In genomic region chr2:44394956-44395501, GRCm38 (mm10) we compare ENCODE assay signal across 15 mouse cellular contexts.
DNase-seq lines count a peak whose midpoint lies in the region; ATAC-seq and TF ChIP-seq lines count a peak whose summit lies in the region.
"Had no signal": no experiment of that assay in that cellular context is flagged by ENCODE, and none has a peak within 500 bp of the region (broad histone marks: within the 10 kb centered on the region; RNA-seq: fewer than 3 reads in every experiment).

No protein-coding gene starts in this region.

- ATAC-seq in lung, embryonic 14.5 days (ENCODE audit: insufficient read depth) = 0 out of 2 replicates have a peak, but pooled peaks have one; percentile 30
- no peak for ATAC-seq in forebrain, embryonic 15.5 days (replicated peaks)
- peak; percentile 48; the same call in 1 of the 2 replicates for ATAC-seq in midbrain, embryonic 14.5 days (ENCODE audit: low FRiP score, low TSS enrichment)
- no peak for ATAC-seq in cerebellum, adult (ENCODE audit: insufficient number of reproducible peaks, low FRiP score, low TSS enrichment)

- peaks cover 3% of the 10 kb centered on the region; the same call in 1 of the 2 replicates for H3K4me1 ChIP-seq in lung, embryonic 14.5 days (ENCODE audit: insufficient read depth)
- peaks cover 24% of the 10 kb centered on the region for H3K4me1 ChIP-seq in embryonic facial prominence, embryonic 10.5 days
- H3K4me1 ChIP-seq in forebrain, embryonic 15.5 days = peaks cover 18% of the 10 kb centered on the region; the same call in 1 of the 2 replicates
- peaks cover 11% of the 10 kb centered on the region; the same call in 1 of the 2 replicates for H3K4me1 ChIP-seq in midbrain, embryonic 14.5 days (ENCODE audit: control insufficient read depth, insufficient read depth, low read length)
- H3K4me1 ChIP-seq: stomach, embryonic 15.5 days had no signal

- H3K27ac ChIP-seq in lung, embryonic 14.5 days (ENCODE audit: low read depth) = peak overlapping the region; percentile 22; the same call in 1 of the 2 replicates
- H3K27ac ChIP-seq in embryonic facial prominence, embryonic 10.5 days (replicated peaks) = 0 out of 2 replicates have a peak overlapping the region, but pooled peaks have one; percentile 40
- H3K27ac ChIP-seq in forebrain, embryonic 15.5 days (replicated peaks) = peak overlapping the region; percentile 40; the same call in 1 of the 2 replicates
- no peak overlapping the region for H3K27ac ChIP-seq in midbrain, embryonic 14.5 days (replicated peaks; ENCODE audit: low read depth, low read length)
- H3K27ac ChIP-seq: heart, adult 2 months; stomach, embryonic 15.5 days had no signal

- no peaks in the 10 kb centered on the region for H3K36me3 ChIP-seq in lung, embryonic 14.5 days (ENCODE audit: insufficient read depth)
- no peaks in the 10 kb centered on the region for H3K36me3 ChIP-seq in embryonic facial prominence, embryonic 10.5 days (replicated peaks)
- no peaks in the 10 kb centered on the region for H3K36me3 ChIP-seq in forebrain, embryonic 15.5 days
- H3K36me3 ChIP-seq in midbrain, embryonic 14.5 days (ENCODE audit: control insufficient read depth, insufficient read depth, low read length) = no peaks in the 10 kb centered on the region
- H3K36me3 ChIP-seq: stomach, embryonic 15.5 days had no signal

- TF ChIP-seq CTCF in lung, embryonic 14.5 days (IDR thresholded peaks at IDR 0.05; ENCODE audit: low read depth) = no peak

- no peak overlapping the region for H3K4me2 ChIP-seq in lung, embryonic 14.5 days
- no peak overlapping the region for H3K4me2 ChIP-seq in forebrain, embryonic 15.5 days (replicated peaks)
- H3K4me2 ChIP-seq in midbrain, embryonic 14.5 days (ENCODE audit: low read length) = 0 out of 2 replicates have a peak overlapping the region, but pooled peaks have one; percentile 13
- H3K4me2 ChIP-seq: stomach, embryonic 15.5 days had no signal

- no peak overlapping the region for H3K9ac ChIP-seq in lung, embryonic 14.5 days
- no peak overlapping the region for H3K9ac ChIP-seq in forebrain, embryonic 15.5 days (replicated peaks)
- 0 out of 2 replicates have a peak overlapping the region, but pooled peaks have one; percentile 6 for H3K9ac ChIP-seq in midbrain, embryonic 14.5 days (replicated peaks; ENCODE audit: low read length)
- H3K9ac ChIP-seq: stomach, embryonic 15.5 days had no signal

- H3K4me3 ChIP-seq in lung, embryonic 14.5 days (ENCODE audit: low read depth, low read length) = no peak overlapping the region
- no peak overlapping the region for H3K4me3 ChIP-seq in embryonic facial prominence, embryonic 10.5 days
- no peak overlapping the region for H3K4me3 ChIP-seq in forebrain, embryonic 15.5 days
- H3K4me3 ChIP-seq in midbrain, embryonic 14.5 days (replicated peaks; ENCODE audit: low read depth, low read length) = no peak overlapping the region
- H3K4me3 ChIP-seq: heart, adult 2 months; stomach, embryonic 15.5 days had no signal

- WGBS in lung, embryonic 14.5 days = 50% methylated on average over 6 of the region's 6 CpGs
- 36% methylated on average over 6 of the region's 6 CpGs for WGBS in embryonic facial prominence, embryonic 10.5 days
- WGBS in forebrain, embryonic 15.5 days = 8% methylated on average over 6 of the region's 6 CpGs
- WGBS in midbrain, embryonic 14.5 days = 15% methylated on average over 6 of the region's 6 CpGs

- no peak for DNase-seq in lung, embryonic 14.5 days
- no peak for DNase-seq in lung, postnatal 25 days (ENCODE audit: low spot score)
- peak; percentile 28 for DNase-seq in embryonic facial prominence, embryonic 10.5 days (ENCODE audit: low spot score)
- DNase-seq in midbrain, embryonic 14.5 days = peak; percentile 58
- DNase-seq in frontal cortex, postnatal 25 days (ENCODE audit: low spot score in 2 of 2) = no peak
- no peak for DNase-seq in left cerebral cortex, adult 11 months (ENCODE audit: low spot score)
- DNase-seq: cerebellum, adult 2 months; heart, adult 2 months; kidney, adult 2 months; kidney, postnatal 36 days; layer of hippocampus, postnatal 36 days; spleen, adult 18-20 months had no signal

- H3K27me3 ChIP-seq in lung, embryonic 14.5 days (ENCODE audit: insufficient read depth, low read length) = no peaks in the 10 kb centered on the region
- 0 out of 2 replicates have a peak, but pooled peaks cover 6% of the 10 kb centered on the region for H3K27me3 ChIP-seq in embryonic facial prominence, embryonic 10.5 days (replicated peaks; ENCODE audit: low read depth, poor library complexity, severe bottlenecking)
- no peaks in the 10 kb centered on the region for H3K27me3 ChIP-seq in forebrain, embryonic 15.5 days
- no peaks in the 10 kb centered on the region for H3K27me3 ChIP-seq in midbrain, embryonic 14.5 days (ENCODE audit: control insufficient read depth, insufficient read depth, low read length)
- H3K27me3 ChIP-seq: stomach, embryonic 15.5 days had no signal

- H3K9me3 ChIP-seq in lung, embryonic 14.5 days (ENCODE audit: low read depth, low read length) = no peaks in the 10 kb centered on the region
- no peaks in the 10 kb centered on the region for H3K9me3 ChIP-seq in embryonic facial prominence, embryonic 10.5 days
- H3K9me3 ChIP-seq in forebrain, embryonic 15.5 days = no peaks in the 10 kb centered on the region
- no peaks in the 10 kb centered on the region for H3K9me3 ChIP-seq in midbrain, embryonic 14.5 days (ENCODE audit: control insufficient read depth, low read length)
- H3K9me3 ChIP-seq: stomach, embryonic 15.5 days had no signal

Comparison
In these comparisons a context has a peak if more than half of its experiments do, and no peak if none do; other contexts are left out.
1. ATAC-seq: peak in lung, embryonic 14.5 days (single experiment) and midbrain, embryonic 14.5 days (single experiment); none in forebrain, embryonic 15.5 days (single experiment) and cerebellum, adult (single experiment).
2. DNase-seq: peak in embryonic facial prominence, embryonic 10.5 days (single experiment) and midbrain, embryonic 14.5 days (single experiment); none in lung, embryonic 14.5 days (single experiment), lung, postnatal 25 days (single experiment), frontal cortex, postnatal 25 days (0 of 2) and left cerebral cortex, adult 11 months (single experiment).